Mouse (Mus musculus): ENCODE results near the gene Tubal3. TPM values are rescaled to one million over a fixed set of nuclear protein-coding genes. Genes with fewer than 3 reads are reported as not detected.

Tubal3 gene
- polyA plus RNA-seq, 1 experiment from 2014 or later: not detected

- WGBS: 54% methylated on average over 5 of the region's 5 CpGs
Observed at GRCm38 (mm10) chr13:3924483-3924882, 6.4 kb downstream of the Tubal3 start.

DNA sequence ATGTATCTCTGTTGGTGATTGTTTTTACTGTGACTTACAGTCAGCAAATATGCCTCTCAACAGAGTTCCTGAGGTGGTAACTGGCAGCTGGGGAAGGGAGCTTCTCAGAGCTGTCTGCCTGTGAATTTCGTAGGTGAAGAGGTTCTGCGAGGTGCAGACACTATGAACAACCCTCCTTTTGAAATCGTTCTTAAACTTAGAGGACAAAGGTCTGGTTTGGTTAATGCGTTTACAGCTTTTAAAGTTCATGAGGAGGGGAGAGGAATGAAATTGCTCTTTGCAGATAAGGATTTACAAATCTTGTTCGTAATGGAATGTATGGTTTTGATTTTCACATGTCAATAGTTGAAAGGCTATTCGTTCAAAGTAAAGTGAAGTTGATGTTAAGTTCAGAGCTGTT is 7.6 kb downstream of the Tubal3 start:
- 65% methylated on average over 6 of the region's 6 CpGs for WGBS
- Histone ChIP-seq H3K9ac (no peak overlapping the region), H3K4me3 (no peak overlapping the region), H3K4me1 (no peaks in the 10 kb centered on the region), H3K27me3 (replicated peaks) (no peaks in the 10 kb centered on the region), H3K9me3 (no peaks in the 10 kb centered on the region), H3K4me2 (no peak overlapping the region), H3K36me3 (no peaks in the 10 kb centered on the region), H3K27ac (replicated peaks) (no peak overlapping the region)
- ATAC-seq (ENCODE audit: extremely low read depth, insufficient number of reproducible peaks, low FRiP score, low TSS enrichment): no peak

More at GRCm38 (mm10) chr13:3924483-3924882, 6.4 kb downstream of the Tubal3 start:
- H3K4me3 ChIP-seq: no peak overlapping the region
- H3K4me2 ChIP-seq: no peak overlapping the region
- no peak overlapping the region for H3K9ac ChIP-seq
- no peaks in the 10 kb centered on the region for H3K27me3 ChIP-seq (replicated peaks)
- no peaks in the 10 kb centered on the region for H3K36me3 ChIP-seq
- no peaks in the 10 kb centered on the region for H3K9me3 ChIP-seq
- ATAC-seq (ENCODE audit: extremely low read depth, insufficient number of reproducible peaks, low FRiP score, low TSS enrichment): no peak
- no peak overlapping the region for H3K27ac ChIP-seq (replicated peaks)
- H3K4me1 ChIP-seq: no peaks in the 10 kb centered on the region

DNA sequence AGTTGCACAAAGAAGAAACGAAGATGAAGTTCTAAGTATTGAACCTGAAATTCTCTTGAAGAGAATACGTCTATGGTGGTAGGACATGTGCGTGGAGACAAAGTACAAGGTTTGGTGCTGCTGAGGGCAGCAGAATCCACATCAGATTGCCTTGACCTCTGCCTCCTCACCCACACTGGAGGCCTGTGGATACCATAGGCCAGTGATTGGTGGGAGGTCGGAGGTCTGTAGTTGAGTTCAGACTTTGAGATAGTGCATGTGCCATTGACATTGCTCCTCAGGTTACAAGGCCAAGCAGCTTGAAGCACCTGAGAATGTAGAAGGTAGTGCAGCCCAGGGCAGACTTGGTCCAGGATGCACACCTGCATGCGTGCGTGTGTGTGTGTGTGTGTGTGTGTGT is 8.0 kb downstream of the Tubal3 start:
- 89% methylated on average over 6 of the region's 6 CpGs for WGBS
- Histone ChIP-seq H3K9me3 (no peaks in the 10 kb centered on the region), H3K4me1 (no peaks in the 10 kb centered on the region), H3K4me2 (no peak overlapping the region), H3K36me3 (no peaks in the 10 kb centered on the region), H3K9ac (no peak overlapping the region), H3K27me3 (replicated peaks) (no peaks in the 10 kb centered on the region), H3K4me3 (no peak overlapping the region), H3K27ac (replicated peaks) (no peak overlapping the region)
- ATAC-seq (ENCODE audit: extremely low read depth, insufficient number of reproducible peaks, low FRiP score, low TSS enrichment): no peak

GRCm38 (mm10) chr13:3944699-3945098 is 26.6 kb downstream of the Tubal3 start:
- no peak for ATAC-seq (ENCODE audit: extremely low read depth, insufficient number of reproducible peaks, low FRiP score, low TSS enrichment)
- 68% methylated on average over 7 of the region's 7 CpGs for WGBS
- Histone ChIP-seq H3K4me1 (no peaks in the 10 kb centered on the region), H3K9ac (no peak overlapping the region), H3K4me3 (no peak overlapping the region), H3K9me3 (no peaks in the 10 kb centered on the region), H3K36me3 (no peaks in the 10 kb centered on the region), H3K4me2 (no peak overlapping the region), H3K27me3 (replicated peaks) (no peaks in the 10 kb centered on the region), H3K27ac (replicated peaks) (no peak overlapping the region)

DNA sequence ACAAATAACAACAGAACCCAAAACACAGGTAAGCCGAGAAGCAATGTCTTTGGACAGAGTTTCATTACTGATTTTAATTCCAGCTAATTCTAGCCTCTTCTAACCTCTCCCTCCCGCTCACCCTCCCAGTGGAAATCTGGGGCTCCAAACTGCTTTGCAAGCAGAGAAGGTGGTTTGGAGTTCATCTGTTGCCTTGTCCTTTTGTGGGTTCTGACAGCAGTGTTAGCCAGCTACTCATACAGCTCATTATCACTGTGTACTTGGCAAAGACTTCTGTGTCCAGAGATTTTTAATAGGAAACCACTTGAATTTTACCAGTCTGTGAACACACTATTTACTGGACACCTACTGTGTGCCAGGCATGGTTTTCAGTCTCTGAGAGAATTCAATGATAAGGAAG is 27.2 kb downstream of the Tubal3 start, which contains the start of gene Ucn3:
TSS of gene Ucn3 (minus strand) at position 101 of the 400 bp plus-strand sequence.
- H3K4me2 ChIP-seq: no peak within 1 kb of the TSS
- 58% methylated on average over 2 of the region's 2 CpGs for WGBS
- no peaks in the 10 kb centered on the region for H3K36me3 ChIP-seq
- H3K4me3 ChIP-seq: no peak within 1 kb of the TSS
- H3K9ac ChIP-seq: no peak within 1 kb of the TSS
- no peak within 1 kb of the TSS for H3K27ac ChIP-seq (replicated peaks)
- no peaks in the 10 kb centered on the region for H3K9me3 ChIP-seq
- H3K27me3 ChIP-seq (replicated peaks): no peaks in the 10 kb centered on the region
- no peaks in the 10 kb centered on the region for H3K4me1 ChIP-seq
- no peak for ATAC-seq (ENCODE audit: extremely low read depth, insufficient number of reproducible peaks, low FRiP score, low TSS enrichment)

- Histone ChIP-seq H3K4me3 (no peak overlapping the region), H3K4me2 (no peak overlapping the region), H3K9me3 (no peaks in the 10 kb centered on the region), H3K36me3 (no peaks in the 10 kb centered on the region), H3K27ac (replicated peaks) (no peak overlapping the region), H3K27me3 (replicated peaks) (no peaks in the 10 kb centered on the region), H3K4me1 (no peaks in the 10 kb centered on the region), H3K9ac (no peak overlapping the region)
- ATAC-seq (ENCODE audit: extremely low read depth, insufficient number of reproducible peaks, low FRiP score, low TSS enrichment): no peak
- WGBS: 78% methylated on average over 4 of the region's 4 CpGs
Observed at GRCm38 (mm10) chr13:3947267-3947666, 29.2 kb downstream of the Tubal3 start.

GRCm38 (mm10) chr13:3949477-3949876 is 31.4 kb downstream of the Tubal3 start:
- no peak overlapping the region for H3K27ac ChIP-seq (replicated peaks)
- H3K4me2 ChIP-seq: no peak overlapping the region
- H3K4me3 ChIP-seq: no peak overlapping the region

GRCm38 (mm10) chr13:3951198-3951914 is 33.3 kb downstream of the Tubal3 start:
- H3K4me1 ChIP-seq: no peaks in the 10 kb centered on the region
- no peak overlapping the region for H3K4me3 ChIP-seq
- no peaks in the 10 kb centered on the region for H3K9me3 ChIP-seq
- no peak overlapping the region for H3K27ac ChIP-seq (replicated peaks)
- WGBS: 68% methylated on average over 6 of the region's 6 CpGs
- H3K27me3 ChIP-seq (replicated peaks): no peaks in the 10 kb centered on the region
- H3K4me2 ChIP-seq: no peak overlapping the region
- no peaks in the 10 kb centered on the region for H3K36me3 ChIP-seq
- no peak overlapping the region for H3K9ac ChIP-seq
- ATAC-seq (ENCODE audit: extremely low read depth, insufficient number of reproducible peaks, low FRiP score, low TSS enrichment): no peak

More at GRCm38 (mm10) chr13:3949477-3949876, 31.4 kb downstream of the Tubal3 start:
- Histone ChIP-seq H3K4me1 (no peaks in the 10 kb centered on the region), H3K9ac (no peak overlapping the region), H3K36me3 (no peaks in the 10 kb centered on the region), H3K9me3 (no peaks in the 10 kb centered on the region), H3K27me3 (replicated peaks) (no peaks in the 10 kb centered on the region)
- 78% methylated on average over 4 of the region's 4 CpGs for WGBS
- ATAC-seq (ENCODE audit: extremely low read depth, insufficient number of reproducible peaks, low FRiP score, low TSS enrichment): no peak

DNA sequence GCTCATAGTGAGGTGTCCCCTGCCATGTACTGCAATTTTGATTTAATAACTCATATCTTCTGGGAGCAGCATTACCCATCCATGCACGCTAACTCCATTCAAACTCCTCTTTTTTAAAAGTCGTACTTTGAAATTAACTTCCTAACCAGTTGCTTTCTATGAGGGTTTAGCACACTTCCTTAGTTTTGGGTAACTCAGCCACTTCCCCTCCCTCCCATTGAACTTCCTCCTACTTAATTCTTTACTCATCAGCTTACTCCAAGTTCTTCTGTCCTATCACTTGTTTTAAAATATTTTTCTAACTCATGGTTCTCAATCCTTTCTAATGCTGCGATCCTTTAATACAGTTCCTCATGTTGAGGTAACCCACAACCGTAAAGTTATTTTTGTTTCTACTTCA is 50.8 kb downstream of the Tubal3 start:
- ATAC-seq (ENCODE audit: extremely low read depth, insufficient number of reproducible peaks, low FRiP score, low TSS enrichment): no peak
- Histone ChIP-seq H3K36me3 (no peaks in the 10 kb centered on the region), H3K4me2 (no peak overlapping the region), H3K9me3 (no peaks in the 10 kb centered on the region), H3K4me3 (no peak overlapping the region), H3K27ac (replicated peaks) (no peak overlapping the region), H3K27me3 (replicated peaks) (no peaks in the 10 kb centered on the region), H3K9ac (no peak overlapping the region), H3K4me1 (no peaks in the 10 kb centered on the region)
- 75% methylated on average over 4 of the region's 4 CpGs for WGBS

Small RNA genes lying within 50 kb of the gene (microRNA-seq; reads per million reads assigned to microRNA genes)
- not detected for gene Gm22460

Other genes starting within 250 kb of the Tubal3 start
- gene Calml3, start 114.0 kb upstream of the Tubal3 start, polyA plus RNA-seq (2015; fragmentation: Nextera tagmentation; extraction: Ambion mirVana): not detected in 2 replicates
- gene Calm4, start 80.5 kb upstream of the Tubal3 start, polyA plus RNA-seq (2015; fragmentation: Nextera tagmentation; extraction: Ambion mirVana): not detected in 2 replicates
- gene Calm5, start 64.1 kb upstream of the Tubal3 start, polyA plus RNA-seq (2015; fragmentation: Nextera tagmentation; extraction: Ambion mirVana): not detected in 2 replicates
- gene Net1, start 54 bp upstream of the Tubal3 start, polyA plus RNA-seq (2015; fragmentation: Nextera tagmentation; extraction: Ambion mirVana): 41.7 and 43.2 TPM in 2 replicates
- gene Ucn3, start 27.1 kb downstream of the Tubal3 start, polyA plus RNA-seq (2015; fragmentation: Nextera tagmentation; extraction: Ambion mirVana): not detected in 2 replicates
- gene Akr1c14, start 130.7 kb downstream of the Tubal3 start, polyA plus RNA-seq (2015; fragmentation: Nextera tagmentation; extraction: Ambion mirVana): 1.8 TPM in 2 replicates
- not detected in 2 replicates for gene Akr1c18, start 232.4 kb downstream of the Tubal3 start, polyA plus RNA-seq (2015; fragmentation: Nextera tagmentation; extraction: Ambion mirVana)

Measured in heart, embryonic 13.5 days (tissue).